Mouse (Mus musculus) urinary bladder, adult 18-20 months (tissue): ENCODE measurements around the gene Tmem219.
A peak's percentile ranks its signal among the peaks of the same experiment; 100 is the strongest.

ENCODE experiments used
- DNase-seq, 2 experiments: peaks; one replicate each; pipeline ENCODE4 v3.0.0; 2022; ENCODE audit warnings: low spot score in 2 of 2, mixed read lengths in 2 of 2

Gene Tmem219

GRCm38 (mm10) chr7:126862147-126862784, 60.5 kb downstream of the Tmem219 start, which contains the start of gene Ino80e:
Gene Ino80e, minus strand, starts transcription at chr7:126862377.
- peak; percentile 88 for DNase-seq

GRCm38 (mm10) chr7:126861429-126862130, 61.1 kb downstream of the Tmem219 start, which contains the start of gene Hirip3:
Gene Hirip3, plus strand, starts transcription at chr7:126861972.
- peak; percentile 93 to 96 for DNase-seq

GRCm38 (mm10) chr7:126860987-126861386, 61.7 kb downstream of the Tmem219 start:
- DNase-seq = no peak

DNA sequence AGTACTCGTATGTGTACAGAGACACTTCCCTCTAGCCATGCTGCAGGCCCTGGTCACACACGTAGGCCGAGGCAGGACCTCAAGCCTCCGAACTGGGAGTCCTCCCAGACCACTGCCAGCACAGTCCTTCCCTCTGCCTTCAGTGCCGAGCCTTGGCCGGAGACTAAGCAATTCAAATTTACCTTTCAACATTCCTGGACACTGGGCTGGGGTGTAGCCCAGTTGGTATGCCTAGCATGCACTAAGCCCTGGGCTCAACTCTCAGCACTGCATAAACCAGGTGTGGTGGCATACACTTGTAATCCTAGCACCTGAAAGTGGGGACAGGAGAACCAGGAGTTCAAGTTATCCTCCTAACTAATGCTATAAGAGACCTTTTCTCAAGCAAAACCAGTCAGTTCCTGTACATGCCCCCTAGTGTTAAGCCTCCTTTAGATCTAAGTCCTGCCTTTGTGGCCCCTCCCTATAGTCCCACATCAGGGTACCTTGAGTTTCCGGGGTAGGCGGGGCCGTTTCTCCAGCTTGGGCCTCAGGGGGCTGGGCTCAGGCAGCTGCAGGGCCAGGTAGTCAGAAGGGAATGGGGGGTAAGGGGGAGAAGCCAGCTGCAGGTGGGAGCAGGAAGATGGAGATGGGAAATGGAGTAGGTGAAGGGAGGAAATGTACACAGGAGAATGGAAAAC, 65.8 kb downstream of the Tmem219 start:
- no peak for DNase-seq

DNA sequence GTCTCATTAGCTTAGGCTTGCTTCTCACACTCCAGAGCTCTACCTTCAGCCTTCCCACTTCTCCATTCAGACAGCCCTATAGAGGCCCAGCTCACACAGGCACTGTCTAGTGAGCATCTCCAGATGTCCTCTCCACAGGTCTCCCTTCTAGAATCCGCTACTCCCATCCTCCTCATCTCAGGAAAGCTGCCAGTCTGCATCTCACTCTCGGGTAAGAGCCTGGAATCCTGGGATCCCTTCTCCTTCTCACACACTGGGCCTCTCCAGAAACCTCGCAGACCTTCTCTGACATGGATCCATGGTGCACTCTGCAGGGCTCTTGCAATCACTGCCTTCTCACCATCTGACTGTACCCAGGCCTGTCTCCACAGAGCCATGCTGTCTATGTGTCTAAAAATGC, 67.1 kb downstream of the Tmem219 start:
- DNase-seq = no peak

DNA sequence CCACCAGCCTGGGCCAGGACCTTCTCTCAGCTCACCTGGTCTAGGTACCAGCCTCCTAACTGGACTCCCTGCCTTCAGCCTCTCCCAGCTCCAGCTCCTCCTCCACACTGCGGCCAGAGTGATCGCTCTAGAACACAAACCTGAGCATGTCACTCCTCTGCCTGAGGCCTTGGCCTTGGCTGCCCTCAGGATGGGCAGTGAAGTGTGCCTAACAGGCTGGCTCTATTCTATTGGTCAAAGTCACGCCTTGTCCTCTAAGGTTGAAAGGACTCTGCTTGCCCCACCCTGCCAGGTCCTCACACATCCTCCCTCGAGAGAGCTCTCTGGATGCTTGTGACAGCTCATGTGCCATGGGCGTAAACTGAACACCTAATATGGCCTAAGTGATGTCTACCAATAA, 69.3 kb downstream of the Tmem219 start:
- no peak for DNase-seq

DNA sequence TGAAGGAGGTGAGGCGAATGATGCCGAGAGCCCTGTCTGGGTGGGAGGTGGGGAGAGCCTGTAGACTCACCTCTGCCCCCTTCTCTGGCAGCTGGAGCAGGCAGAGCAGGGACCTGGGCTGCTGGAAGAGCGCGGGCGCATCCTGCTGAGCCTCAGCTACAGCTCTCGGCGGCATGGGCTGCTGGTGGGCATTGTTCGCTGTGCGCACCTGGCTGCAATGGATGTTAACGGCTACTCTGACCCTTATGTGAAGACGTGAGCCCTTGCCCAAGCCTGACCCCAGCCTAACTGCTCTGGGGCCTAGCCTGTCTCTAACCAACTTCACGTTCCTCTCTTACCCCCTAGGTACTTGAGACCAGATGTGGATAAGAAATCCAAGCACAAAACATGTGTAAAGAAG, 71.5 kb downstream of the Tmem219 start:
- DNase-seq = no peak

GRCm38 (mm10) chr7:126850161-126850560, 72.6 kb downstream of the Tmem219 start:
- no peak for DNase-seq

- no peak for DNase-seq
Measured at GRCm38 (mm10) chr7:126848794-126849193, 73.9 kb downstream of the Tmem219 start.

DNA sequence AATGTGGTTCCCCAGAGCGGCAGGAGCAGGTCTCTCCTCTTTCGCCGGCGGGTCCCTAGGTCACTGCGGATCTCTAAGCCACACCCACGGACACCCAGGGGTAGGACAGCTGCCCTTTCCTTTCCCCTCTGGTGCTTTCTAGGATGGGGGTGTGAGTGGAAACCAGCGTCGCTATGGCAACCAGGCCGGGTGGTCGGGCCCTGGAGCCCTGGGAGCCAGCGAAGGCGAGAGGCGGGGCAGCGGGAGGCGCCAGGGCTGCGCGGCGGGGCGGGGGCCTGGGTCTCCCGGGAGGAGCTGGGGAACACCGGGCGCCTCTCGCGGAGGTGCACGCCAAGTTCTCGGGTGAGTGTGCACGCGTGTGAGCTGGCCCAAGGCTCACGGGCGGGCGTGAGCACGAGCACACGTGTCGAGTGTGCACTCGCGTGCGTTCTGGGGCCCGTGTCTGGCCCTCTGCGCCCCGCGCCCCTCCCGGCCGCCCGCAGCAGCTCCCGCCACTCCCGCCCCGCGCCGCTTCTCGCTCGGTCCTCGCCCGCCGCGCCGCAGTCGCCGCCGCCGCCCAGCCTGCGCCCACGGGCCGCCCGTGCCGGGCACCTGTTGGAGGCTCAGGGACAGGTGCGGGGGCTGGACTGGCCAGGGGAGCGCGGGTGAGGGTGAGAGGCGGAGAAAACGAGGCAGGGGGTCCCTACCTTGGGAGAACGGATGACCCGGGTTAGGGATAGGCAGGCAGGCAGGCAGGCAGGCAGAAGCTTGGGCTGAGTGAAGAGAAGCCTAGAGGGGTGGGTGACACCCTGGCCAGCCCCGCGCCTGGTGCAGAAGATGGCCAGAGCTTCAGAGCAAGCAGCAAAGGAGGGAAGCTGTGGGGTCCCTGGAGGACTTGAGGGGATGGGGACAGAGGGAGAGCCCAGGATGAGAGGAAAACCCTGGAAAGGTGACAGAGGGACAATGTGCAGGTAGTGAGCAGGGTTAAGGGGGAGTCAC, 75.0 kb downstream of the Tmem219 start:
- no peak for DNase-seq

DNA sequence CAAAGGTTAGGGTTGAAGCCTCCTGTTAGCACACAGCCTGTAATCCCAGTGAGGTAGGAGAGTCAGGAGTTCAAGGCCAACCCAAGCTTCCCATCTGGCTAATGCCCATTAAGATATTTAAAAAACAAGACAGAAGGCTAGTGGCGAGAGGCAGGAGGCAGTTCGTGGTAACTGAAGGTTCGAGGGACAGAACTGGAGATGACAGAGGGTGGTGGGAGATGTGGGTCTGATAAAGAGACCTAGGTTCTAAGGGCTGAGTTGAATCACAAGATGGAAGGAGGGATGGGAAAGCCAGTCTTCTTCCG, 75.6 kb downstream of the Tmem219 start, which contains the start of gene Doc2a:
Doc2a (plus strand) TSS at position 301 of the 305 bp plus-strand sequence.
- no peak for DNase-seq

GRCm38 (mm10) chr7:126845516-126845915, 77.2 kb downstream of the Tmem219 start:
- DNase-seq = no peak

- DNase-seq = no peak
Measured at GRCm38 (mm10) chr7:126843276-126843675, 79.4 kb downstream of the Tmem219 start.
